Mouse (Mus musculus): ENCODE data around the gene Ccdc85b. TPM values are rescaled to one million over a fixed set of nuclear protein-coding genes. Genes with fewer than 3 reads are reported as not detected.
"Not testable (repeated sequence)": the region's sequence is repeated elsewhere in the genome, so short reads cannot be mapped to it uniquely, and the experiment has no call there.

Gene Ccdc85b
- total and polyA plus RNA-seq, 2 experiments from 2014 or later = 15.3 to 19.3 TPM

DNA sequence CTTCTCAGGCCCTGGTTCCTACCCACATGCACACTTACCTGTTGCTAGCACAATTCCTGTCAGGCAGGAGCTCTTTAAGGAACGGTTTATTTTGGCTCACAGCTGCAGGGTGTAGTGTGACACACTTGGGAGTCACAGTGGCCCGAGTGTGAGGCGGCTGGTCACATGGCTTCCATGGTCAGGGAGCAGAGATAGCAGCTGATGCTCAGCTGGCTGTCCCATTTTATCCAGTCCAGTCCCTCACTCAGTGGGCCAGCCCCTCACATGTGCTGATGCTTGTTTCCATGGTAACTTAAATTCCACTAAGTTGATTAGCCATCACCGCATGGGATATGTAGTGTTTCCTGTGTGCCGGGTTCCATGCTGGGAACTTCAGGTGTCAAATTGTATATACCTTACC is 45.7 kb downstream of the Ccdc85b start:
- Histone ChIP-seq H3K9ac (no peak overlapping the region), H3K4me2 (ENCODE audit: low read depth) (no peak overlapping the region), H3K9me3 (ENCODE audit: low read length) (no peaks in the 10 kb centered on the region), H3K4me3 (ENCODE audit: low read depth, low read length) (no peak overlapping the region), H3K4me1 (ENCODE audit: insufficient read depth) (no peaks in the 10 kb centered on the region; the same call in 1 of the 2 replicates), H3K27me3 (ENCODE audit: insufficient read depth, low read length) (no peaks in the 10 kb centered on the region), H3K27ac (ENCODE audit: low read depth, low read length) (no peak overlapping the region), H3K36me3 (ENCODE audit: insufficient read depth) (no peaks in the 10 kb centered on the region)
- no peak for TF ChIP-seq CTCF (IDR thresholded peaks at IDR 0.05; ENCODE audit: low read depth)
- DNase-seq (no peak), ATAC-seq (no peak)
- 64% methylated on average over 5 of the region's 5 CpGs for WGBS

DNA sequence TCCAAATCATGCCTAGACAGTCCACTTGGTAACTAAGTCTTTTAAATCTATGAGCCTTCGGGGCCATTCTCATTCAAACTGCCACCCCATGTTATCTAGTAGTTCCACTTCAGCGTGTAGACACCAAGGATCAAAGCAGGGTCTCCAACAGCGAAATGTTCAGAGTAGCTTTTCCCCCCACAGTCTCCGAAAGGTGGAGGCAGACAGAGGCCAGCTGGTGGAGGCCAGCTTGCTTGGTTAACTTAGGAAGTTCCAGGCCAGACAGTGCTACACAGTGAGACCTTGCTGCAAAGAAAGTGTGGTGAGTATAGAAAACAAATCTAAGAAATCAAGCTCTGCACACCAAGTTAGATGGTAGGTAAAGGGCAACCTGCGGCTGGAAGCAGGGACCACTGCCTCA is 47.1 kb downstream of the Ccdc85b start:
- no peak overlapping the region for H3K9ac ChIP-seq
- H3K27me3 ChIP-seq (ENCODE audit: insufficient read depth, low read length) = no peaks in the 10 kb centered on the region
- no peaks in the 10 kb centered on the region for H3K9me3 ChIP-seq (ENCODE audit: low read length)
- H3K36me3 ChIP-seq (ENCODE audit: insufficient read depth) = no peaks in the 10 kb centered on the region
- WGBS = 92% methylated on average over 5 of the region's 5 CpGs
- ATAC-seq = no peak
- no peak for TF ChIP-seq CTCF (IDR thresholded peaks at IDR 0.05; ENCODE audit: low read depth)
- DNase-seq = no peak
- no peak overlapping the region for H3K4me3 ChIP-seq (ENCODE audit: low read depth, low read length)
- no peak overlapping the region for H3K4me2 ChIP-seq (ENCODE audit: low read depth)
- no peak overlapping the region for H3K27ac ChIP-seq (ENCODE audit: low read depth, low read length)
- H3K4me1 ChIP-seq (ENCODE audit: insufficient read depth) = peaks cover 4% of the 10 kb centered on the region; the same call in 1 of the 2 replicates

DNA sequence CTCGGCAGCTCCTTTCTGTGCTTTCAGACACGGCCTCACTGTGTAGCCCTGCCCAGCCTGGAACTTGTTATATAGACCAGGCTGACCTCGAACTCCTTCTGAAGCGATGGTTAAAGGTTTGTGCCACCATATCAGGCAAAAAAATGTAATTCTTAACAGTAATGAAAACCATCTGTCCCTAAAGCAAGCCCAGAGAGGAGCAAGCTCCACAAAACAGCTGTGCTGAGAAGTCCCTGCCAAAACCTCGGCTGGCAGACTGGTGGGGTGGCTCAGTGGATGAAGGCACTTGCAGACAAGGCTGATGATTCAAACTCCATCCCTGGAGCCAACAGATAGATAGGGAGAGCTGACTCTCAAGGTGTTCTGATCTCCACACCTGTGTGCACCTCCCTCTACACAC is 48.6 kb downstream of the Ccdc85b start:
- H3K27ac ChIP-seq (ENCODE audit: low read depth, low read length) = no peak overlapping the region
- H3K27me3 ChIP-seq (ENCODE audit: insufficient read depth, low read length) = no peaks in the 10 kb centered on the region
- H3K4me3 ChIP-seq (ENCODE audit: low read depth, low read length) = no peak overlapping the region
- H3K36me3 ChIP-seq (ENCODE audit: insufficient read depth) = no peaks in the 10 kb centered on the region
- DNase-seq (no peak), ATAC-seq (no peak)
- no peaks in the 10 kb centered on the region for H3K9me3 ChIP-seq (ENCODE audit: low read length)
- H3K4me2 ChIP-seq (ENCODE audit: low read depth) = no peak overlapping the region
- H3K4me1 ChIP-seq (ENCODE audit: insufficient read depth) = peaks cover 4% of the 10 kb centered on the region; the same call in 1 of the 2 replicates
- TF ChIP-seq CTCF (IDR thresholded peaks at IDR 0.05; ENCODE audit: low read depth) = no peak
- 76% methylated on average over 5 of the region's 5 CpGs for WGBS
- no peak overlapping the region for H3K9ac ChIP-seq

DNA sequence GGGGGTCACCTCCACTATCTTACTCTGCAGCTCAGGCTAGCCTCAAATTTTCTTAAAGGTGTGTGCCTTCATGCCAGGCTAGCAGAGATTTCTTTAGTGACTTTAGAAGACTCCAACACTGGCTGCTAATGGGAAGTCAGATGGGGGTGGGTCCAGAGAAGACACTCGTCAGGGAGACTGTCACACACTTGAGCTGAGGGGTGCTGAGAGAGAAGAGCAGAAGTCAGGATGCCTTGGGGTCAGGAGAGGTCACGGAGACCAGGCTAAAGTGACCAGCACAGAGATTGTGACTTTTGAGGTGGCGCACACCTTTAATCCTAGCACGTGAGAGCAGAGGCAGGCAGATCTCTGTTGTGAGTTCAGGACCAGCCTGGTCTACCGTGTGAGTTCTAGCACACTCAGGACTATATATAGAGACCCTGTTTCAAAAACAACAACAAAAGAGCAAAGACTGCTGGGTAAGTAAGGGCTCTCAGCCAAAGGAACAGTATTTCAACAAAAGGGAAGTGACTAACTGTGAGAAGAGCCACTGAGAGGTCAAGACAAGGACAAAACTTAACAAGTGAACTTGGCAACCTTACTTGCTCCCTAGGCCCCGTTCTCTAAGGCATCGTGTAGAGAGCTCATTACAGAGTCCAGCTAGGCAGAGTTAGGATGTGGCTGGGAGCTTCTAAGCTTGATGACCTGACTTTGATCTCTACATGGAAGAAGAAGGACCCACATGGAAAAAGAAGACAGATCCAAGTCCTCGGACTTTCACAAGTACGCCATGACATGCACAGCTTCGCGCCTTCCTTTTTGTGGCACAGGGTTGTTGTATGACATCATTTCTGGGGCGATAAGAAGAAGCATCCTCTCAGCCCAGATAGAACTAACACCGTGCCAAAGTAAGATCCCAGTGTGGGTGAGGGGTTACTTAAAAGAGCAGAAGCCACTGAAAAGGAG is 49.4 kb downstream of the Ccdc85b start:
- H3K9ac ChIP-seq = no peak overlapping the region
- WGBS = 85% methylated on average over 13 of the region's 13 CpGs
- H3K4me3 ChIP-seq (ENCODE audit: low read depth, low read length) = no peak overlapping the region
- no peak overlapping the region for H3K4me2 ChIP-seq (ENCODE audit: low read depth)
- ATAC-seq (no peak), DNase-seq (no peak)
- no peak overlapping the region for H3K27ac ChIP-seq (ENCODE audit: low read depth, low read length)
- no peak for TF ChIP-seq CTCF (IDR thresholded peaks at IDR 0.05; ENCODE audit: low read depth)
- no peaks in the 10 kb centered on the region for H3K9me3 ChIP-seq (ENCODE audit: low read length)
- H3K36me3 ChIP-seq (ENCODE audit: insufficient read depth) = no peaks in the 10 kb centered on the region
- H3K27me3 ChIP-seq (ENCODE audit: insufficient read depth, low read length) = no peaks in the 10 kb centered on the region
- peaks cover 4% of the 10 kb centered on the region; the same call in 1 of the 2 replicates for H3K4me1 ChIP-seq (ENCODE audit: insufficient read depth)

DNA sequence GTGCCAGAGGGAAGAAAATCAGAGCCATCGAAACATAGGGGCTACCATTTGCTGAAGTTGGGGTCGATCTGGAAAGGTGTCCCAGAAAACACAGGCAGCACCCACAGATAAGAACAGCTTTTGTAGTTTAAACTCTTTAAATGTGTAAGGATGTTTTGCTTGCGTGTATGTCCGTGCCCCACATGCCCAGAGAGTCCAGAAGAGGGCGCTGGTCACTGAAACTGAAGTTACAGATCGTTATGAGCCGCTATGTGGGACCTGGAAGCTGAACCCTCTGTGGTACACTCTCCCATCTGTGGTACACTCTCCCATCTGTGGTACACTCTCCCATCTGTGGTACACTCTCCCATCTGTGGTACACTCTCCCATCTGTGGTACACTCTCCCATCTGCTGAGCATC is 50.6 kb downstream of the Ccdc85b start:
- DNase-seq (peak; percentile 73), ATAC-seq (peak; percentile 76)
- Histone ChIP-seq H3K36me3 (ENCODE audit: insufficient read depth) (no peaks in the 10 kb centered on the region), H3K9me3 (ENCODE audit: low read length) (no peaks in the 10 kb centered on the region), H3K9ac (peak overlapping the region; percentile 48), H3K27ac (ENCODE audit: low read depth, low read length) (peak overlapping the region; percentile 92), H3K4me1 (ENCODE audit: insufficient read depth) (peaks cover 4% of the 10 kb centered on the region; the same call in 1 of the 2 replicates), H3K4me2 (ENCODE audit: low read depth) (peak overlapping the region; percentile 56), H3K27me3 (ENCODE audit: insufficient read depth, low read length) (no peaks in the 10 kb centered on the region), H3K4me3 (ENCODE audit: low read depth, low read length) (peak overlapping the region; percentile 46)
- peak; percentile 67 for TF ChIP-seq CTCF (IDR thresholded peaks at IDR 0.05; ENCODE audit: low read depth)
- WGBS = 10% methylated on average over 7 of the region's 7 CpGs

DNA sequence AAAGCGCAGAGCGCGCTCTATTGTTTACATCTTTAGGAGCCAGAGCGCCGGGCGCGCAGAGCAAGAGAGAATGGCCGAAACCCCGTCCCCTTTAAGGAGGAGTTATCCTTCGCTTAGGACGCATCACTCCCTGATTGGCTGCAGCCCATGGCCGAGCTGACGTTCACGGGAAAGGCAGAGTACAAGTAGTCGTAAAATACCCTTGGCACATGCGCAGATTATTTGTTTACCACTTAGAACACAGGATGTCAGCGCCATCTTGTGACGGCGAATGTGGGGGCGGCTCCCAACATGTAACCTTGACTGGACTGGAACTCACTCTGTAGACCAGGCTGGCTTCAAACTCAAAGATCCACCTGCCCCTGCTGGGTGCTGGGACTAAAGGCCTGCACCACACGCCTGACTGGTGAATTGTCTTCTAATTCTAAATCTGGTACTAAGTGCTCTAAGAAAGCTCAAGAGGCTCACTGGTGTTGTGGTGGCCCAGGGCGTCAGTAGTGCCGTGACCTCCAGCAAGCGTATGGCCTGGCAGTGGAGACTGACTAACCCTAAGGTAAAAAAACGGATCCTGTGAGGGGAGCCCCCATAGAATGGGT is 51.1 kb downstream of the Ccdc85b start:
- Histone ChIP-seq H3K9ac (peak overlapping the region; percentile 48), H3K27ac (ENCODE audit: low read depth, low read length) (peak overlapping the region; percentile 92), H3K4me3 (ENCODE audit: low read depth, low read length) (peak overlapping the region; percentile 46), H3K4me2 (ENCODE audit: low read depth) (peak overlapping the region; percentile 56)
- WGBS = 5% methylated on average over 22 of the region's 25 CpGs
- not testable (repeated sequence) for H3K4me1 ChIP-seq (ENCODE audit: insufficient read depth); H3K27me3 ChIP-seq (ENCODE audit: insufficient read depth, low read length); H3K9me3 ChIP-seq (ENCODE audit: low read length); H3K36me3 ChIP-seq (ENCODE audit: insufficient read depth)
- DNase-seq (peak; percentile 71), ATAC-seq (peak; percentile 84)

DNA sequence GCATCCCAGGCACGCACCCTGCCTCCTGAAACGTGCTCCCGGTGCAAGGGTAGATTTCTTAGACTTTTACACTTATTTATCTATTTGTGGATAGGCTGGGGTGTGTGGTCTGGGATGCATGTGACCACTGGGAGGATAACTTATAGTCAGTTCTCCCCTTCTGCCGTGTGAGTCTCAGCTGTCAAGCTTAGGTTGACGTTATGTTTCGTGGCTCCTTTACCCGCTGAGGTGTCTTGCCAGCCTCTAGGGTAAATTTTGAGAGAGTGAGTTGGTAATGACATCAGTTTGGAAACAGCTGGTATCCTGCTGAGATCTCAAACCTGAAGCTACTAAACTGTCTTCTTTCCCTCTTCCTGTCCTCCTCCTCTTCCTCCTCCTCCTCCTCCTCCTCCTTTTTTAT is 51.8 kb downstream of the Ccdc85b start:
- Histone ChIP-seq H3K27me3 (ENCODE audit: insufficient read depth, low read length) (no peaks in the 10 kb centered on the region), H3K4me2 (ENCODE audit: low read depth) (peak overlapping the region; percentile 47), H3K36me3 (ENCODE audit: insufficient read depth) (no peaks in the 10 kb centered on the region), H3K9me3 (ENCODE audit: low read length) (no peaks in the 10 kb centered on the region), H3K9ac (peak overlapping the region; percentile 22; the same call in 1 of the 2 replicates), H3K4me3 (ENCODE audit: low read depth, low read length) (peak overlapping the region; percentile 31), H3K27ac (ENCODE audit: low read depth, low read length) (peak overlapping the region; percentile 41; the same call in 1 of the 2 replicates), H3K4me1 (ENCODE audit: insufficient read depth) (peaks cover 4% of the 10 kb centered on the region; the same call in 1 of the 2 replicates)
- ATAC-seq (no peak), DNase-seq (no peak)
- WGBS = 29% methylated on average over 7 of the region's 7 CpGs
- no peak for TF ChIP-seq CTCF (IDR thresholded peaks at IDR 0.05; ENCODE audit: low read depth)

Other genes starting within 250 kb of the Ccdc85b start
- gene Pacs1, start 184.8 kb downstream of the Ccdc85b start, total RNA-seq (2014; rRNA removed) = 54.5 and 84.6 TPM in 2 replicates
- 35.3 and 44.7 TPM in 2 replicates for gene Pacs1, start 184.8 kb downstream of the Ccdc85b start, polyA plus RNA-seq (2015; fragmentation: Nextera tagmentation; extraction: Ambion mirVana)
- gene Sf3b2, start 162.4 kb downstream of the Ccdc85b start, total RNA-seq (2014; rRNA removed) = 226 and 261 TPM in 2 replicates
- 310 and 345 TPM in 2 replicates for gene Sf3b2, start 162.4 kb downstream of the Ccdc85b start, polyA plus RNA-seq (2015; fragmentation: Nextera tagmentation; extraction: Ambion mirVana)
- gene Gal3st3, start 159.6 kb downstream of the Ccdc85b start, total RNA-seq (2014; rRNA removed) = 14.8 and 19.4 TPM in 2 replicates
- 46.9 and 50.4 TPM in 2 replicates for gene Gal3st3, start 159.6 kb downstream of the Ccdc85b start, polyA plus RNA-seq (2015; fragmentation: Nextera tagmentation; extraction: Ambion mirVana)
- gene Catsper1, start 122.2 kb downstream of the Ccdc85b start, total RNA-seq (2014; rRNA removed) = not detected in 2 replicates
- gene Catsper1, start 122.2 kb downstream of the Ccdc85b start, polyA plus RNA-seq (2015; fragmentation: Nextera tagmentation; extraction: Ambion mirVana) = not detected in 2 replicates
- 0.76 and 2.4 TPM in 2 replicates for gene Cst6, start 108.3 kb downstream of the Ccdc85b start, total RNA-seq (2014; rRNA removed)
- gene Cst6, start 108.3 kb downstream of the Ccdc85b start, polyA plus RNA-seq (2015; fragmentation: Nextera tagmentation; extraction: Ambion mirVana) = 9.6 and 15.8 TPM in 2 replicates
- gene Eif1ad, start 91.2 kb downstream of the Ccdc85b start, total RNA-seq (2014; rRNA removed) = 31.4 and 34.7 TPM in 2 replicates
- 38.4 and 45.3 TPM in 2 replicates for gene Eif1ad, start 91.2 kb downstream of the Ccdc85b start, polyA plus RNA-seq (2015; fragmentation: Nextera tagmentation; extraction: Ambion mirVana)
- 72.5 and 93.5 TPM in 2 replicates for gene Banf1, start 90.7 kb downstream of the Ccdc85b start, total RNA-seq (2014; rRNA removed)
- 379 and 481 TPM in 2 replicates for gene Banf1, start 90.7 kb downstream of the Ccdc85b start, polyA plus RNA-seq (2015; fragmentation: Nextera tagmentation; extraction: Ambion mirVana)
- 49.2 and 55.1 TPM in 2 replicates for gene Sart1, start 69.2 kb downstream of the Ccdc85b start, total RNA-seq (2014; rRNA removed)
- 38.8 and 53.5 TPM in 2 replicates for gene Sart1, start 69.2 kb downstream of the Ccdc85b start, polyA plus RNA-seq (2015; fragmentation: Nextera tagmentation; extraction: Ambion mirVana)
- gene Tsga10ip, start 55.4 kb downstream of the Ccdc85b start, total RNA-seq (2014; rRNA removed) = 0.43 TPM in 1 of 2 replicates, not detected in the other
- 0.08 and 0.13 TPM in 2 replicates for gene Tsga10ip, start 55.4 kb downstream of the Ccdc85b start, polyA plus RNA-seq (2015; fragmentation: Nextera tagmentation; extraction: Ambion mirVana)
- 171 and 202 TPM in 2 replicates for gene Drap1, start 32.9 kb downstream of the Ccdc85b start, total RNA-seq (2014; rRNA removed)
- 353 and 391 TPM in 2 replicates for gene Drap1, start 32.9 kb downstream of the Ccdc85b start, polyA plus RNA-seq (2015; fragmentation: Nextera tagmentation; extraction: Ambion mirVana)
- gene AI837181, start 32.8 kb downstream of the Ccdc85b start, total RNA-seq (2014; rRNA removed) = 56.6 and 59.5 TPM in 2 replicates
- gene AI837181, start 32.8 kb downstream of the Ccdc85b start, polyA plus RNA-seq (2015; fragmentation: Nextera tagmentation; extraction: Ambion mirVana) = 72.5 and 72.7 TPM in 2 replicates
- gene Fosl1, start 10.3 kb downstream of the Ccdc85b start, total RNA-seq (2014; rRNA removed) = 0.19 TPM in 1 of 2 replicates, not detected in the other
- not detected in 2 replicates for gene Fosl1, start 10.3 kb downstream of the Ccdc85b start, polyA plus RNA-seq (2015; fragmentation: Nextera tagmentation; extraction: Ambion mirVana)
- 116 and 125 TPM in 2 replicates for gene Fibp, start 2.7 kb upstream of the Ccdc85b start, total RNA-seq (2014; rRNA removed)
- 175 and 180 TPM in 2 replicates for gene Fibp, start 2.7 kb upstream of the Ccdc85b start, polyA plus RNA-seq (2015; fragmentation: Nextera tagmentation; extraction: Ambion mirVana)
- gene Ctsw, start 10.6 kb upstream of the Ccdc85b start, total RNA-seq (2014; rRNA removed) = 1.0 and 1.7 TPM in 2 replicates
- gene Ctsw, start 10.6 kb upstream of the Ccdc85b start, polyA plus RNA-seq (2015; fragmentation: Nextera tagmentation; extraction: Ambion mirVana) = 2.3 and 2.5 TPM in 2 replicates
- 25.9 and 26.4 TPM in 2 replicates for gene Efemp2, start 16.1 kb upstream of the Ccdc85b start, total RNA-seq (2014; rRNA removed)
- gene Efemp2, start 16.1 kb upstream of the Ccdc85b start, polyA plus RNA-seq (2015; fragmentation: Nextera tagmentation; extraction: Ambion mirVana) = 27.2 and 35.0 TPM in 2 replicates
- gene Mus81, start 30.5 kb upstream of the Ccdc85b start, total RNA-seq (2014; rRNA removed) = 51.5 and 54.8 TPM in 2 replicates
- 29.4 and 32.6 TPM in 2 replicates for gene Mus81, start 30.5 kb upstream of the Ccdc85b start, polyA plus RNA-seq (2015; fragmentation: Nextera tagmentation; extraction: Ambion mirVana)
- gene Cfl1, start 32.6 kb upstream of the Ccdc85b start, total RNA-seq (2014; rRNA removed) = 1,402 and 1,611 TPM in 2 replicates
- gene Cfl1, start 32.6 kb upstream of the Ccdc85b start, polyA plus RNA-seq (2015; fragmentation: Nextera tagmentation; extraction: Ambion mirVana) = 4,218 and 4,770 TPM in 2 replicates
- gene 1700020D05Rik, start 45.9 kb upstream of the Ccdc85b start, total RNA-seq (2014; rRNA removed) = 5.0 and 5.2 TPM in 2 replicates
- not detected in 2 replicates for gene 1700020D05Rik, start 45.9 kb upstream of the Ccdc85b start, polyA plus RNA-seq (2015; fragmentation: Nextera tagmentation; extraction: Ambion mirVana)
- gene Snx32, start 52.6 kb upstream of the Ccdc85b start, total RNA-seq (2014; rRNA removed) = 77.7 and 85.6 TPM in 2 replicates
- 64.1 and 68.1 TPM in 2 replicates for gene Snx32, start 52.6 kb upstream of the Ccdc85b start, polyA plus RNA-seq (2015; fragmentation: Nextera tagmentation; extraction: Ambion mirVana)
- gene Ovol1, start 102.8 kb upstream of the Ccdc85b start, total RNA-seq (2014; rRNA removed) = not detected in 2 replicates
- 0.11 and 0.21 TPM in 2 replicates for gene Ovol1, start 102.8 kb upstream of the Ccdc85b start, polyA plus RNA-seq (2015; fragmentation: Nextera tagmentation; extraction: Ambion mirVana)
- gene Ap5b1, start 110.1 kb upstream of the Ccdc85b start, total RNA-seq (2014; rRNA removed) = 9.0 and 9.5 TPM in 2 replicates
- 1.2 and 1.6 TPM in 2 replicates for gene Ap5b1, start 110.1 kb upstream of the Ccdc85b start, polyA plus RNA-seq (2015; fragmentation: Nextera tagmentation; extraction: Ambion mirVana)
- gene Rnaseh2c, start 144.0 kb upstream of the Ccdc85b start, total RNA-seq (2014; rRNA removed) = 29.0 and 34.1 TPM in 2 replicates
- 49.8 and 59.9 TPM in 2 replicates for gene Rnaseh2c, start 144.0 kb upstream of the Ccdc85b start, polyA plus RNA-seq (2015; fragmentation: Nextera tagmentation; extraction: Ambion mirVana)
- 131 and 150 TPM in 2 replicates for gene Kat5, start 152.3 kb upstream of the Ccdc85b start, total RNA-seq (2014; rRNA removed)
- gene Kat5, start 152.3 kb upstream of the Ccdc85b start, polyA plus RNA-seq (2015; fragmentation: Nextera tagmentation; extraction: Ambion mirVana) = 62.8 and 72.6 TPM in 2 replicates
- gene Rela, start 179.6 kb upstream of the Ccdc85b start, total RNA-seq (2014; rRNA removed) = 23.2 and 34.8 TPM in 2 replicates
- 26.8 and 32.3 TPM in 2 replicates for gene Rela, start 179.6 kb upstream of the Ccdc85b start, polyA plus RNA-seq (2015; fragmentation: Nextera tagmentation; extraction: Ambion mirVana)
- 16.6 and 18.3 TPM in 2 replicates for gene Sipa1, start 205.8 kb upstream of the Ccdc85b start, total RNA-seq (2014; rRNA removed)
- 14.6 and 19.6 TPM in 2 replicates for gene Sipa1, start 205.8 kb upstream of the Ccdc85b start, polyA plus RNA-seq (2015; fragmentation: Nextera tagmentation; extraction: Ambion mirVana)
- gene Map3k11, start 230.8 kb upstream of the Ccdc85b start, total RNA-seq (2014; rRNA removed) = 14.4 and 19.7 TPM in 2 replicates
- gene Map3k11, start 230.8 kb upstream of the Ccdc85b start, polyA plus RNA-seq (2015; fragmentation: Nextera tagmentation; extraction: Ambion mirVana) = 8.7 and 9.0 TPM in 2 replicates
- gene Pcnx3, start 231.0 kb upstream of the Ccdc85b start, total RNA-seq (2014; rRNA removed) = 57.4 and 67.1 TPM in 2 replicates
- 10.2 and 17.2 TPM in 2 replicates for gene Pcnx3, start 231.0 kb upstream of the Ccdc85b start, polyA plus RNA-seq (2015; fragmentation: Nextera tagmentation; extraction: Ambion mirVana)
- not detected in 2 replicates for gene Kcnk7, start 246.5 kb upstream of the Ccdc85b start, total RNA-seq (2014; rRNA removed)
- 0.17 TPM in 1 of 2 replicates, not detected in the other for gene Kcnk7, start 246.5 kb upstream of the Ccdc85b start, polyA plus RNA-seq (2015; fragmentation: Nextera tagmentation; extraction: Ambion mirVana)